ENCODE assay signal across 8 mouse cellular contexts in the genomic region with DNA sequence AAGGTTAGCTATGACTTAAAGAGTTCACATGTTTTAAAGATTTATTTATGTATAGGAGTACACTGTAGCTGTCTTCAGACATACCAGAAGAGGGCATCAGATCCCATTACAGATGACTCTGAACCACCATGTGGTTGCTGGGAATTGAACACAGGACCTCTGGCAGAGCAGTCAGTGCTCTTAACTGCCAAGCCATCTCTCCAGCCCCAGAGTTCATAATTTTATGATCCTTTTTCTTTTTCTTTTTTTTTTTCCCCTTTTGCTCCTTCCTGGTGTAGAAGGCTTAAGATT. TPM values are rescaled to one million over a fixed set of nuclear protein-coding genes. Genes with fewer than 3 reads are reported as not detected.
DNase-seq lines count a peak whose midpoint lies in the region; ATAC-seq lines count a peak whose summit lies in the region.
"Not testable (repeated sequence)": the region's sequence is repeated elsewhere in the genome, so short reads cannot be mapped to it uniquely, and the experiment has no call there.

No protein-coding gene starts in this region.

- ATAC-seq in embryonic facial prominence, embryonic 15.5 days (ENCODE audit: insufficient number of reproducible peaks, low FRiP score, low TSS enrichment, low read depth); heart, embryonic 13.5 days (ENCODE audit: extremely low read depth, insufficient number of reproducible peaks, low FRiP score, low TSS enrichment); intestine, embryonic 15.5 days; limb, embryonic 11.5 days (ENCODE audit: insufficient number of reproducible peaks, low FRiP score, low TSS enrichment, low read depth); liver, embryonic 16.5 days (ENCODE audit: low read depth); midbrain, embryonic 13.5 days; stomach, embryonic 16.5 days (ENCODE audit: insufficient read depth, low FRiP score): not testable (repeated sequence)

- not testable (repeated sequence) for H3K27ac ChIP-seq in ES-E14 (ENCODE audit: insufficient read depth, low read depth, low read length, poor library complexity, severe bottlenecking); embryonic facial prominence, embryonic 15.5 days (replicated peaks); heart, embryonic 13.5 days (replicated peaks); intestine, embryonic 15.5 days; limb, embryonic 11.5 days (replicated peaks; ENCODE audit: low read depth, low read length); liver, embryonic 16.5 days (ENCODE audit: low read length); midbrain, embryonic 13.5 days; stomach, embryonic 16.5 days (ENCODE audit: low read length)

- not testable (repeated sequence) for H3K27me3 ChIP-seq in embryonic facial prominence, embryonic 15.5 days; heart, embryonic 13.5 days (replicated peaks); intestine, embryonic 15.5 days (replicated peaks); limb, embryonic 11.5 days (ENCODE audit: control insufficient read depth, insufficient read depth, low read length); liver, embryonic 16.5 days (ENCODE audit: control insufficient read depth, insufficient read depth, low read depth, low read length); midbrain, embryonic 13.5 days; stomach, embryonic 16.5 days (ENCODE audit: control insufficient read depth, insufficient read depth, low read length)

- not testable (repeated sequence) for H3K4me1 ChIP-seq in ES-E14 (ENCODE audit: control insufficient read depth in 2 of 2, insufficient read depth in 2 of 2, low read length in 2 of 2, poor library complexity in 1 of 2); intestine, embryonic 15.5 days (replicated peaks)
- H3K4me1 ChIP-seq in embryonic facial prominence, embryonic 15.5 days: peaks cover 25% of the 10 kb centered on the region
- H3K4me1 ChIP-seq in heart, embryonic 13.5 days: peaks cover 27% of the 10 kb centered on the region
- H3K4me1 ChIP-seq in limb, embryonic 11.5 days (ENCODE audit: control insufficient read depth, insufficient read depth, low read length): peaks cover 10% of the 10 kb centered on the region
- peaks cover 26% of the 10 kb centered on the region for H3K4me1 ChIP-seq in liver, embryonic 16.5 days (ENCODE audit: control insufficient read depth, low read depth, low read length)
- H3K4me1 ChIP-seq in midbrain, embryonic 13.5 days (replicated peaks): peaks cover 26% of the 10 kb centered on the region
- H3K4me1 ChIP-seq in stomach, embryonic 16.5 days (ENCODE audit: control insufficient read depth, insufficient read depth, low read length): peaks cover 18% of the 10 kb centered on the region

- not testable (repeated sequence) for H3K9me3 ChIP-seq in ES-E14 (ENCODE audit: control insufficient read depth, insufficient read depth, low read depth, low read length); embryonic facial prominence, embryonic 15.5 days (replicated peaks); heart, embryonic 13.5 days; intestine, embryonic 15.5 days; limb, embryonic 11.5 days (ENCODE audit: control insufficient read depth, low read length); liver, embryonic 16.5 days (replicated peaks; ENCODE audit: control insufficient read depth, low read length); midbrain, embryonic 13.5 days; stomach, embryonic 16.5 days (replicated peaks; ENCODE audit: control insufficient read depth, low read length)

- H3K4me2 ChIP-seq in embryonic facial prominence, embryonic 15.5 days (replicated peaks): peak overlapping the region; percentile 69; the same call in 1 of the 2 replicates
- peak overlapping the region; percentile 90 for H3K4me2 ChIP-seq in heart, embryonic 13.5 days
- peak overlapping the region; percentile 79 for H3K4me2 ChIP-seq in intestine, embryonic 15.5 days (replicated peaks)
- peak overlapping the region; percentile 51; the same call in 1 of the 2 replicates for H3K4me2 ChIP-seq in limb, embryonic 11.5 days (ENCODE audit: low read depth, severe bottlenecking)
- peak overlapping the region; percentile 93 for H3K4me2 ChIP-seq in liver, embryonic 16.5 days (ENCODE audit: low read depth, low read length)
- peak overlapping the region; percentile 86; the same call in 1 of the 2 replicates for H3K4me2 ChIP-seq in midbrain, embryonic 13.5 days (replicated peaks)
- H3K4me2 ChIP-seq in stomach, embryonic 16.5 days (ENCODE audit: low read depth, low read length): peak overlapping the region; percentile 82

- in situ Hi-C loops in ES-E14 (cut with MboI; ENCODE audit: low sequenced_read_pairs in 2 of 2, unreplicated experiment in 2 of 2): not testable (repeated sequence)

- not testable (repeated sequence) for H3K9ac ChIP-seq in ES-E14 (ENCODE audit: insufficient read depth, low read depth, low read length, poor library complexity, severe bottlenecking); embryonic facial prominence, embryonic 15.5 days; intestine, embryonic 15.5 days; limb, embryonic 11.5 days (ENCODE audit: low read length); liver, embryonic 16.5 days (ENCODE audit: low read depth, low read length); midbrain, embryonic 13.5 days (replicated peaks)
- H3K9ac ChIP-seq in heart, embryonic 13.5 days: peak overlapping the region; percentile 100
- peak overlapping the region; percentile 26; the same call in 1 of the 2 replicates for H3K9ac ChIP-seq in stomach, embryonic 16.5 days (ENCODE audit: low read length)

- peaks cover 40% of the 10 kb centered on the region for H3K36me3 ChIP-seq in ES-E14 (ENCODE audit: control insufficient read depth, insufficient read depth, low read length, poor library complexity, severe bottlenecking)
- H3K36me3 ChIP-seq in embryonic facial prominence, embryonic 15.5 days: peaks cover 29% of the 10 kb centered on the region
- peaks cover 52% of the 10 kb centered on the region for H3K36me3 ChIP-seq in heart, embryonic 13.5 days
- H3K36me3 ChIP-seq in intestine, embryonic 15.5 days: peaks cover 20% of the 10 kb centered on the region
- H3K36me3 ChIP-seq in limb, embryonic 11.5 days (ENCODE audit: control insufficient read depth, insufficient read depth, low read length): peaks cover 16% of the 10 kb centered on the region
- H3K36me3 ChIP-seq in liver, embryonic 16.5 days (ENCODE audit: control insufficient read depth, insufficient read depth): peaks cover 24% of the 10 kb centered on the region
- H3K36me3 ChIP-seq in midbrain, embryonic 13.5 days: peaks cover 32% of the 10 kb centered on the region
- H3K36me3 ChIP-seq in stomach, embryonic 16.5 days (ENCODE audit: control insufficient read depth, insufficient read depth, low read length): peaks cover 23% of the 10 kb centered on the region

- H3K4me3 ChIP-seq in ES-E14 (ENCODE audit: insufficient read depth in 1 of 2, low read depth in 1 of 2, low read length in 2 of 2, poor library complexity in 1 of 2, severe bottlenecking in 1 of 2): peak overlapping the region; percentile 67 to 89; a peak in 3 of 4 replicates
- 0 out of 2 replicates have a peak overlapping the region, but pooled peaks have one; percentile 93 for H3K4me3 ChIP-seq in embryonic facial prominence, embryonic 15.5 days (replicated peaks)
- H3K4me3 ChIP-seq in heart, embryonic 13.5 days: peak overlapping the region; percentile 97
- H3K4me3 ChIP-seq in intestine, embryonic 15.5 days (replicated peaks): peak overlapping the region; percentile 81; the same call in 1 of the 2 replicates
- not testable (repeated sequence) for H3K4me3 ChIP-seq in limb, embryonic 11.5 days (ENCODE audit: low read depth, low read length); liver, embryonic 16.5 days (ENCODE audit: low read depth, low read length); midbrain, embryonic 13.5 days (replicated peaks)
- 0 out of 2 replicates have a peak overlapping the region, but pooled peaks have one; percentile 100 for H3K4me3 ChIP-seq in stomach, embryonic 16.5 days (replicated peaks; ENCODE audit: low read length)

- DNase-seq in ES-E14 (ENCODE audit: low read depth, low spot score); limb, embryonic 11.5 days (ENCODE audit: low spot score): not testable (repeated sequence)

RNA-seq across cellular contexts. Expression of gene Pgam1, which starts 2.8 kb away (rescaled TPM):
- total RNA-seq in ES-E14 (2012; rRNA removed): 762 and 881 TPM in 2 replicates
- polyA plus RNA-seq in embryonic facial prominence, embryonic 15.5 days (2015; fragmentation: Nextera tagmentation; extraction: Ambion mirVana): 568 and 639 TPM in 2 replicates
- polyA plus RNA-seq in heart, embryonic 13.5 days (2015; fragmentation: Nextera tagmentation; extraction: Ambion mirVana): 780 and 862 TPM in 2 replicates
- polyA plus RNA-seq in intestine, embryonic 15.5 days (2015; fragmentation: Nextera tagmentation; extraction: Ambion mirVana): 855 and 865 TPM in 2 replicates
- polyA plus RNA-seq in limb, embryonic 11.5 days (2014; fragmentation: Nextera tagmentation; extraction: Ambion mirVana): 820 and 869 TPM in 2 replicates
- polyA plus RNA-seq in liver, embryonic 16.5 days (2015; fragmentation: Nextera tagmentation; extraction: Ambion mirVana): 366 and 408 TPM in 2 replicates
- polyA plus RNA-seq in midbrain, embryonic 13.5 days (2015; fragmentation: Nextera tagmentation; extraction: Ambion mirVana): 445 and 453 TPM in 2 replicates
- 706 and 744 TPM in 2 replicates for polyA plus RNA-seq in stomach, embryonic 16.5 days (2015; fragmentation: Nextera tagmentation; extraction: Ambion mirVana)

RNA-seq across cellular contexts. Expression of gene Rrp12, which starts 18.6 kb away (rescaled TPM):
- total RNA-seq in ES-E14 (2012; rRNA removed): 48.6 and 55.6 TPM in 2 replicates
- 16.1 and 16.7 TPM in 2 replicates for polyA plus RNA-seq in embryonic facial prominence, embryonic 15.5 days (2015; fragmentation: Nextera tagmentation; extraction: Ambion mirVana)
- 10.4 and 11.8 TPM in 2 replicates for polyA plus RNA-seq in heart, embryonic 13.5 days (2015; fragmentation: Nextera tagmentation; extraction: Ambion mirVana)
- polyA plus RNA-seq in intestine, embryonic 15.5 days (2015; fragmentation: Nextera tagmentation; extraction: Ambion mirVana): 17.6 and 18.1 TPM in 2 replicates
- 16.1 and 18.4 TPM in 2 replicates for polyA plus RNA-seq in limb, embryonic 11.5 days (2014; fragmentation: Nextera tagmentation; extraction: Ambion mirVana)
- 7.4 and 7.5 TPM in 2 replicates for polyA plus RNA-seq in liver, embryonic 16.5 days (2015; fragmentation: Nextera tagmentation; extraction: Ambion mirVana)
- polyA plus RNA-seq in midbrain, embryonic 13.5 days (2015; fragmentation: Nextera tagmentation; extraction: Ambion mirVana): 14.6 and 15.7 TPM in 2 replicates
- 15.4 and 15.9 TPM in 2 replicates for polyA plus RNA-seq in stomach, embryonic 16.5 days (2015; fragmentation: Nextera tagmentation; extraction: Ambion mirVana)

RNA-seq across cellular contexts. Expression of gene Exosc1, which starts 18.7 kb away (rescaled TPM):
- 45.2 and 48.2 TPM in 2 replicates for total RNA-seq in ES-E14 (2012; rRNA removed)
- 71.5 and 72.8 TPM in 2 replicates for polyA plus RNA-seq in embryonic facial prominence, embryonic 15.5 days (2015; fragmentation: Nextera tagmentation; extraction: Ambion mirVana)
- 46.5 and 47.1 TPM in 2 replicates for polyA plus RNA-seq in heart, embryonic 13.5 days (2015; fragmentation: Nextera tagmentation; extraction: Ambion mirVana)
- 65.4 and 72.5 TPM in 2 replicates for polyA plus RNA-seq in intestine, embryonic 15.5 days (2015; fragmentation: Nextera tagmentation; extraction: Ambion mirVana)
- polyA plus RNA-seq in limb, embryonic 11.5 days (2014; fragmentation: Nextera tagmentation; extraction: Ambion mirVana): 86.2 and 91.6 TPM in 2 replicates
- 25.4 and 27.3 TPM in 2 replicates for polyA plus RNA-seq in liver, embryonic 16.5 days (2015; fragmentation: Nextera tagmentation; extraction: Ambion mirVana)
- 68.5 and 70.0 TPM in 2 replicates for polyA plus RNA-seq in midbrain, embryonic 13.5 days (2015; fragmentation: Nextera tagmentation; extraction: Ambion mirVana)
- 63.0 and 64.4 TPM in 2 replicates for polyA plus RNA-seq in stomach, embryonic 16.5 days (2015; fragmentation: Nextera tagmentation; extraction: Ambion mirVana)

RNA-seq across cellular contexts. Expression of gene Zdhhc16, which starts 18.7 kb away (rescaled TPM):
- 62.7 and 73.7 TPM in 2 replicates for total RNA-seq in ES-E14 (2012; rRNA removed)
- polyA plus RNA-seq in embryonic facial prominence, embryonic 15.5 days (2015; fragmentation: Nextera tagmentation; extraction: Ambion mirVana): 87.2 and 92.4 TPM in 2 replicates
- polyA plus RNA-seq in heart, embryonic 13.5 days (2015; fragmentation: Nextera tagmentation; extraction: Ambion mirVana): 55.3 and 57.5 TPM in 2 replicates
- polyA plus RNA-seq in intestine, embryonic 15.5 days (2015; fragmentation: Nextera tagmentation; extraction: Ambion mirVana): 67.1 and 71.9 TPM in 2 replicates
- 69.3 and 72.1 TPM in 2 replicates for polyA plus RNA-seq in limb, embryonic 11.5 days (2014; fragmentation: Nextera tagmentation; extraction: Ambion mirVana)
- 32.1 and 32.5 TPM in 2 replicates for polyA plus RNA-seq in liver, embryonic 16.5 days (2015; fragmentation: Nextera tagmentation; extraction: Ambion mirVana)
- polyA plus RNA-seq in midbrain, embryonic 13.5 days (2015; fragmentation: Nextera tagmentation; extraction: Ambion mirVana): 86.1 and 87.6 TPM in 2 replicates
- 76.2 and 76.6 TPM in 2 replicates for polyA plus RNA-seq in stomach, embryonic 16.5 days (2015; fragmentation: Nextera tagmentation; extraction: Ambion mirVana)
